Mouse (Mus musculus): ENCODE measurements around the gene Inf2. TPM values are rescaled to one million over a fixed set of nuclear protein-coding genes. Genes with fewer than 3 reads are reported as not detected.

Inf2 gene
- total and polyA plus RNA-seq, 3 experiments = 13.9 to 131 (median 36.6) TPM

DNA sequence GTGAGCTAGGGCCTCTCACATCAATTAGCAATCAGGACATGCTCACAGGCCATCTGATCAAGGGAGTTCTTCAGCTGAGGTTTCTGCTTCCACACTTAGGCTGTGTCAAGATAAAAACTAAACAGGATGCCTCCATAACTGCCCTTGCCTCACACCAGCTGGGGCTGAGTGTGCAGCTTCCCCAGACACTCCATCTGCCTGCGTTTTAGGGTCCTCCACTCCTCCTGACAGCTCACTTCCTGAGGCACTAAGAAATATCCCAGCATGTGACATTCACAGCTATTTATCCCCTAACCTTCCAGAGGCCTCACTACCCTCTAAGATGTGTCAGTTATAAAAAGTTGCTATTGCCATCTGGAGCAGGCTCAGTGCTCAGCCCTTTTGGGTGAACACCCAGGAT, 42.9 kb downstream of the Inf2 start:
- Histone ChIP-seq H3K4me3 (replicated peaks in 1 of 3; ENCODE audit: low read depth in 2 of 3, low read length in 2 of 3, poor library complexity in 1 of 3) (no peak overlapping the region), H3K79me2 (replicated peaks; ENCODE audit: control insufficient read depth, extremely low read depth, insufficient read depth, poor library complexity, severe bottlenecking) (no peaks in the 10 kb centered on the region), H3K4me2 (ENCODE audit: insufficient read depth, low read depth, poor library complexity, severe bottlenecking) (no peak overlapping the region), H3K9ac (ENCODE audit: insufficient read depth, low read depth) (no peak overlapping the region), H3K36me3 (replicated peaks in 1 of 2; ENCODE audit: control insufficient read depth in 1 of 2, insufficient read depth in 1 of 2, low read length in 1 of 2) (peaks cover 0 to 41% of the 10 kb centered on the region in 2 experiments), H3K4me1 (ENCODE audit: control insufficient read depth in 1 of 2, insufficient read depth in 2 of 2) (peaks cover 21 to 56% of the 10 kb centered on the region in 2 experiments), H3K27ac (ENCODE audit: insufficient read depth, low read depth) (no peak overlapping the region), H3K9me3 (replicated peaks; ENCODE audit: low read length) (no peaks in the 10 kb centered on the region), H3K27me3 (replicated peaks) (no peaks in the 10 kb centered on the region)
- no peak for DNase-seq (ENCODE audit: extremely low read depth)
- dilution Hi-C loops (cut with MboI; ENCODE audit: extremely low pct_ligation_motif_present, extremely low pct_unique_long_range_greater_than_20kb, low sequenced_read_pairs) (no loop called here), in situ Hi-C loops (cut with MboI; ENCODE audit: low pct_ligation_motif_present, low pct_unique_long_range_greater_than_20kb, low sequenced_read_pairs) (no loop called here)
- no peak for TF ChIP-seq IRF4 (IDR thresholded peaks at IDR 0.05; ENCODE audit: low read depth, low read length)
- no peak for TF ChIP-seq HCFC1 (IDR thresholded peaks at IDR 0.05; ENCODE audit: low read depth, low read length)
- TF ChIP-seq NELFE (IDR thresholded peaks at IDR 0.05; ENCODE audit: low read depth, low read length) = no peak
- no peak for TF ChIP-seq TCF12 (IDR thresholded peaks at IDR 0.05; ENCODE audit: low read depth, low read length)
- TF ChIP-seq MXI1 (IDR thresholded peaks at IDR 0.05; ENCODE audit: low read depth, low read length) = no peak

DNA sequence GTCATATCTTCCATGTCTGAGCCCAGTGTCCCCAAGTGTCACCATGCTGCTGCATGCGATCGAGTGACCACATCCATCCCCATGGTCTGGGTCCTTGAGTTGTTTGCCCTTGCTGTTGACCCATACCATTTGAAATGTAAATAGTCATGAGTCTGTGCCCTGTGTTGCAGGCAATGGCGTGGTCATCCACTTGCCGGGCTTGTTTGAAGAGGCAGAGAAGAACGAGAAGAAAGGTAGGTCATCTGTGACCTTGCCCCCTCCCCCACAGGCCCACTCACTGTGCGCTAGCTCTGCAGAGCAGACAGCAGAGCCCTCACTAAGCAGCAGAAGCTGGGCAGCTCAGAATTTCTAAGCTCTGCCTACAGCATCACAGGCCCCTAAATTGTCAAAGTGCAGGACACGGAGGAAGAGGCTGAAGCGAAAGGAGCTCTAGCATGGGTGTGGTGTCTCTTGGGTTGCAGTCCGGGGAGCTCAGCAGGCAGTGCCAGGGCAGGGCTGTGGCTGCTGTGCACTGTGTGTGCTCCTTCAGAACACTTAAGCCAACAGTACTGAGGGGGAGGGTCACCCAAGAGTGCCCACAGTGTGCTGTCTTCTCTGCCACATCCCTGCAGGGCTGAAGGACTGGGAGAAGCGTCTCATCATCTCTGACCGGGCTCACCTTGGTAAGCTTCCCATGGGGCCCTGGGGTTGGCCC, 43.6 kb downstream of the Inf2 start:
- TF ChIP-seq KAT2A (IDR thresholded peaks at IDR 0.05; ENCODE audit: insufficient replicate concordance, low read length) (no peak), ETS1 (conservative IDR thresholded peaks at IDR 0.05; ENCODE audit: low read depth, low read length) (no peak), POLR2A (IDR thresholded peaks at IDR 0.05; ENCODE audit: low read depth, low read length) (no peak), MAFK (IDR thresholded peaks at IDR 0.05; ENCODE audit: insufficient replicate concordance, low read length) (no peak)
- Histone ChIP-seq H3K27me3 (replicated peaks) (no peaks in the 10 kb centered on the region), H3K4me3 (replicated peaks in 1 of 3; ENCODE audit: low read depth in 2 of 3, low read length in 2 of 3, poor library complexity in 1 of 3) (no peak overlapping the region), H3K9me3 (replicated peaks; ENCODE audit: low read length) (no peaks in the 10 kb centered on the region), H3K4me1 (ENCODE audit: control insufficient read depth in 1 of 2, insufficient read depth in 2 of 2) (peaks cover 17 to 49% of the 10 kb centered on the region in 2 experiments), H3K36me3 (replicated peaks in 1 of 2; ENCODE audit: control insufficient read depth in 1 of 2, insufficient read depth in 1 of 2, low read length in 1 of 2) (peaks cover 0 to 49% of the 10 kb centered on the region in 2 experiments), H3K9ac (ENCODE audit: insufficient read depth, low read depth) (no peak overlapping the region), H3K27ac (ENCODE audit: insufficient read depth, low read depth) (no peak overlapping the region), H3K4me2 (ENCODE audit: insufficient read depth, low read depth, poor library complexity, severe bottlenecking) (no peak overlapping the region), H3K79me2 (replicated peaks; ENCODE audit: control insufficient read depth, extremely low read depth, insufficient read depth, poor library complexity, severe bottlenecking) (no peaks in the 10 kb centered on the region)
- dilution Hi-C loops (cut with MboI; ENCODE audit: extremely low pct_ligation_motif_present, extremely low pct_unique_long_range_greater_than_20kb, low sequenced_read_pairs) (no loop called here), in situ Hi-C loops (cut with MboI; ENCODE audit: low pct_ligation_motif_present, low pct_unique_long_range_greater_than_20kb, low sequenced_read_pairs) (no loop called here)
- no peak for DNase-seq (ENCODE audit: extremely low read depth)

DNA sequence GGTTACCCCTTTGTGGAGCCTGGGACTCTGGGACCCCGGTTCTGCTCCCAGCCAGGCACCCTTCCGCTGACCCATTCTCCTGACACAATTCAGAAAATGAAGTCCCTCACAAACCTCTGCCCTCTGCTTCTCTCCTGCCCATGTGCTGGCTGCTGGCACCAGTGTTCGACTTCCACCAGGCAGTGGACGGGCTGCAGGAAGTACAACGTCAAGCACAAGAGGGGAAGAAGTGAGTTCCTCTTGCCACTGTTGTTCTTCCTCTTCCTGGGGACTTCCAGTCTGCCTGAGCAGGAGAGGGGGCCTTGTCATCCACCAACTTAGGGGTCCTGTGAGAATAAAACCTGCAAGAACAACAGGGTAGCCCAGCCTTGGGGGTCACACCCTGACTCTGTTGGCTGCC, 44.3 kb downstream of the Inf2 start:
- Histone ChIP-seq H3K4me1 (ENCODE audit: control insufficient read depth in 1 of 2, insufficient read depth in 2 of 2) (peaks cover 17 to 43% of the 10 kb centered on the region in 2 experiments), H3K79me2 (replicated peaks; ENCODE audit: control insufficient read depth, extremely low read depth, insufficient read depth, poor library complexity, severe bottlenecking) (no peaks in the 10 kb centered on the region), H3K36me3 (replicated peaks in 1 of 2; ENCODE audit: control insufficient read depth in 1 of 2, insufficient read depth in 1 of 2, low read length in 1 of 2) (peaks cover 0 to 51% of the 10 kb centered on the region in 2 experiments), H3K27me3 (replicated peaks) (no peaks in the 10 kb centered on the region), H3K27ac (ENCODE audit: insufficient read depth, low read depth) (no peak overlapping the region), H3K4me2 (ENCODE audit: insufficient read depth, low read depth, poor library complexity, severe bottlenecking) (no peak overlapping the region), H3K9me3 (replicated peaks; ENCODE audit: low read length) (no peaks in the 10 kb centered on the region), H3K9ac (ENCODE audit: insufficient read depth, low read depth) (no peak overlapping the region), H3K4me3 (replicated peaks in 1 of 3; ENCODE audit: low read depth in 2 of 3, low read length in 2 of 3, poor library complexity in 1 of 3) (peak overlapping the region in 1 of 3 experiments; percentile 3)
- no peak for TF ChIP-seq POLR2A (IDR thresholded peaks at IDR 0.05; ENCODE audit: low read depth, low read length)
- dilution Hi-C loops (cut with MboI; ENCODE audit: extremely low pct_ligation_motif_present, extremely low pct_unique_long_range_greater_than_20kb, low sequenced_read_pairs) (no loop called here), in situ Hi-C loops (cut with MboI; ENCODE audit: low pct_ligation_motif_present, low pct_unique_long_range_greater_than_20kb, low sequenced_read_pairs) (no loop called here)
- no peak for DNase-seq (ENCODE audit: extremely low read depth)

Data from CH12.LX (cell line).